Mouse (Mus musculus) liver, embryonic 11.5 days (tissue): ENCODE results near the gene Stk4. TPM values are rescaled to one million over a fixed set of nuclear protein-coding genes. Genes with fewer than 3 reads are reported as not detected.

Experiments
- ATAC-seq: fragments of 200-750 bp; cut with Nextera tagmentation; replicated peaks from 2 replicates; pipeline ENCODE4 v1.8.0; 2017; ENCODE audit warnings: moderate number of reproducible peaks, mild to moderate bottlenecking, moderate TSS enrichment, moderate library complexity; ENCODE audit not compliant: low FRiP score
- DNase-seq: peaks from one replicate; pipeline ENCODE4 v3.0.0-alpha.2; 2017; ENCODE audit warnings: low spot score
- H3K27ac ChIP-seq: fragments of 300-500 bp; sonication (generic); 2 replicates; pipeline ENCODE4 v1.5.1; 2014; ENCODE audit warnings: mild to moderate bottlenecking, low read depth, low read length, control low read depth
- H3K27me3 ChIP-seq: fragments of 300-500 bp; sonication (generic); replicated peaks from 2 replicates; pipeline ENCODE4 v1.6.1; 2014; ENCODE audit warnings: low read length, mixed read lengths; ENCODE audit not compliant: control insufficient read depth, insufficient read depth
- H3K36me3 ChIP-seq: fragments of 300-500 bp; sonication (generic); 2 replicates; pipeline ENCODE4 v1.6.1; 2014; ENCODE audit warnings: mild to moderate bottlenecking, low read length, moderate library complexity, mixed read lengths; ENCODE audit not compliant: control insufficient read depth, insufficient read depth
- H3K4me1 ChIP-seq: fragments of 300-500 bp; sonication (generic); replicated peaks from 2 replicates; pipeline ENCODE4 v1.6.1; 2014; ENCODE audit warnings: low read length, mixed read lengths; ENCODE audit not compliant: control insufficient read depth, insufficient read depth
- H3K4me2 ChIP-seq: fragments of 300-500 bp; sonication (generic); 2 replicates; pipeline ENCODE4 v1.6.1; 2014; ENCODE audit warnings: mild to moderate bottlenecking, control low read depth, moderate library complexity
- H3K4me3 ChIP-seq: fragments of 300-500 bp; sonication (generic); 2 replicates; pipeline ENCODE4 v1.5.1; 2014; ENCODE audit warnings: low read depth, low read length, control low read depth
- H3K9ac ChIP-seq: fragments of 300-500 bp; sonication (generic); 2 replicates; pipeline ENCODE4 v1.6.1; 2014; ENCODE audit warnings: low read depth, low read length, control low read depth
- H3K9me3 ChIP-seq: fragments of 300-500 bp; sonication (generic); 2 replicates; pipeline ENCODE4 v1.6.1; 2016; ENCODE audit warnings: low read length, inconsistent platforms, mixed read lengths; ENCODE audit not compliant: control insufficient read depth
- WGBS: fragments of 180-500 bp; shearing (Covaris S2); extraction: QIAGEN DNeasy Blood & Tissue Kit; methylation state at CpG from one replicate; pipeline ENCODE4 v1.1.7; 2014; 5-methylcytosine and 5-hydroxymethylcytosine counted together
- polyA plus RNA-seq: library from polyadenylated mRNA; unstranded; fragments of >200 nt; fragmentation: Nextera tagmentation; extraction: Ambion mirVana; gene quantifications from 2 replicates; pipeline ENCODE4 v1.2.1, GENCODE M21; 2014

The Stk4 gene
- polyA plus RNA-seq, 1 experiment from 2014 or later: 32.1 TPM

DNA sequence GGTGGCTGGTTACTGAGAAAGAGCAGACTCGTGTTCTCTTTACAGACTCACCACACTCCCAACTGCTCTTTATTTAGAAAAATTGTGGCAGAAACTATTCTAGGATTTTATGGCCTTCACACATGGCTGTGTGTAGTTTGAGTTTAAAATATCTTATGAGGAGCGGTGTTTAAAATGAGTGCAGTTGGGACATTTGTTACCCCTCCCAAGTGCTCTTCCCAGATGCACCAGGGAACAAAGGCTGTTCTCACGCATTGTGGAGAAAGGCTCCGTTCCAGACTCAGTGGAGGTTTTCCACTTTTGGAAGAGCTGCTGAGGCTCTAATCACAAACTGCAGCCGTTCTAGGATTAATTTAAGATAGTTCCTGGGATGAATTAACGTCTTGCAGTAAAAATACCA, 67.6 kb downstream of the Stk4 start:
- no peak for ATAC-seq

GRCm38 (mm10) chr2:164142021-164142420, 71.9 kb downstream of the Stk4 start:
- Histone ChIP-seq H3K27me3 (no peaks in the 10 kb centered on the region), H3K27ac (no peak overlapping the region), H3K4me2 (no peak overlapping the region), H3K4me3 (no peak overlapping the region), H3K4me1 (no peaks in the 10 kb centered on the region), H3K9me3 (no peaks in the 10 kb centered on the region), H3K9ac (no peak overlapping the region), H3K36me3 (0 out of 2 replicates have a peak, but pooled peaks cover 2% of the 10 kb centered on the region)
- WGBS: 76% methylated on average over 10 of the region's 10 CpGs
- DNase-seq (no peak), ATAC-seq (no peak)

More for the DNA sequence above, 67.6 kb downstream of the Stk4 start:
- 0 out of 2 replicates have a peak, but pooled peaks cover 2% of the 10 kb centered on the region for H3K36me3 ChIP-seq
- WGBS: 77% methylated on average over 6 of the region's 6 CpGs
- H3K9ac ChIP-seq: no peak overlapping the region
- H3K27me3 ChIP-seq: no peaks in the 10 kb centered on the region
- no peak for DNase-seq
- H3K9me3 ChIP-seq: no peaks in the 10 kb centered on the region
- H3K4me2 ChIP-seq: no peak overlapping the region
- no peak overlapping the region for H3K27ac ChIP-seq
- H3K4me3 ChIP-seq: no peak overlapping the region
- H3K4me1 ChIP-seq: no peaks in the 10 kb centered on the region

- Histone ChIP-seq H3K9me3 (no peaks in the 10 kb centered on the region), H3K4me3 (no peak overlapping the region), H3K4me1 (no peaks in the 10 kb centered on the region), H3K27me3 (no peaks in the 10 kb centered on the region), H3K4me2 (no peak overlapping the region), H3K27ac (no peak overlapping the region), H3K9ac (no peak overlapping the region), H3K36me3 (peaks cover 2% of the 10 kb centered on the region; the same call in 1 of the 2 replicates)
- no peak for DNase-seq
- ATAC-seq: no peak
- WGBS: 85% methylated on average over 6 of the region's 6 CpGs
Observed at GRCm38 (mm10) chr2:164144025-164144424, 73.9 kb downstream of the Stk4 start.

DNA sequence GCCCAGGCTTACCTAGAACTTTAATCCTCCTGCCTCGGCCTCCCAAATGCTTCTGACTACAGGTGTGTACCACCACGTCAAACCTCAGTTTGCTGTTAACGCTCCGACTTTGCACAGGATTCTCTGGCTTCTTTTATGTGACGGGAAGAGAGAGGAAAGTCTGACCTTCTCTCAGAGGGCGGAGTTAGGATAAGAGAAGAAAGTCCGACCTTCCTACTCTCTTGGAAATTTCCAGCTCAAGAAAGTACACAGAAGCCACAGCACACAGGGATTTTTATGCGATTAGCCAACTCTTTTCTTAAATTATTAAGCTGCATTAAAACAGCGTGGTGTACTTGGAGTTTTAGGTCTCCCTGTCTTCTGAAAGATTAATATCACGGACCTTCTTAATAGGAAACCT, 74.4 kb downstream of the Stk4 start:
- WGBS: 86% methylated on average over 10 of the region's 10 CpGs
- Histone ChIP-seq H3K4me3 (no peak overlapping the region), H3K27me3 (no peaks in the 10 kb centered on the region), H3K27ac (no peak overlapping the region), H3K9me3 (no peaks in the 10 kb centered on the region), H3K4me1 (no peaks in the 10 kb centered on the region), H3K4me2 (no peak overlapping the region), H3K36me3 (peaks cover 2% of the 10 kb centered on the region; the same call in 1 of the 2 replicates), H3K9ac (no peak overlapping the region)
- no peak for DNase-seq
- ATAC-seq: no peak

DNA sequence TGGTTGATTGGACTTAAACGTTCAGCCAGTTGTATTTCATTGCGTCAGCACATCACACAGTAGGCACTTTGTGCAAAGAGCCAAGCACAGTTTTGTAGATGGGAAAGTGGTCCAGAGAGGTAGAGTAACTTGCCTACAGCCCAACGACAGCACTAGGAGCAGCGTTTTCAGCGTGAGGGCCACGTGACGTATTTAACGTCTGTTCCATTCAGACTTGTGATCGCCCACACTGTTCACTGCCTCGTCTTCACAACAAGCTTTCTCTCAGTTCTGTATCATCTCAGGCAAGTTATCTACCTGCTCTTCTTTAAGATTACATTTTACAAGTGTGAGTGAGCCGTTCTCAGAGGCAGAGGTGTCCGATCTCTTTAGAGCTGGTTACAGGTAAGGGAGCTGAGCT, 76.4 kb downstream of the Stk4 start:
- Histone ChIP-seq H3K36me3 (no peaks in the 10 kb centered on the region; the same call in 1 of the 2 replicates), H3K4me3 (no peak overlapping the region), H3K4me2 (no peak overlapping the region), H3K27ac (no peak overlapping the region), H3K9ac (no peak overlapping the region), H3K4me1 (no peaks in the 10 kb centered on the region), H3K9me3 (no peaks in the 10 kb centered on the region), H3K27me3 (no peaks in the 10 kb centered on the region)
- DNase-seq: no peak
- 93% methylated on average over 12 of the region's 12 CpGs for WGBS
- ATAC-seq: no peak

GRCm38 (mm10) chr2:164150086-164150760, 80.1 kb downstream of the Stk4 start:
- DNase-seq: no peak
- Histone ChIP-seq H3K36me3 (peaks cover 16% of the 10 kb centered on the region; the same call in 1 of the 2 replicates), H3K27me3 (no peaks in the 10 kb centered on the region), H3K4me3 (no peak overlapping the region), H3K27ac (no peak overlapping the region), H3K9ac (no peak overlapping the region), H3K4me2 (no peak overlapping the region), H3K4me1 (no peaks in the 10 kb centered on the region), H3K9me3 (no peaks in the 10 kb centered on the region)
- ATAC-seq: no peak
- WGBS: 66% methylated on average over 14 of the region's 14 CpGs

DNA sequence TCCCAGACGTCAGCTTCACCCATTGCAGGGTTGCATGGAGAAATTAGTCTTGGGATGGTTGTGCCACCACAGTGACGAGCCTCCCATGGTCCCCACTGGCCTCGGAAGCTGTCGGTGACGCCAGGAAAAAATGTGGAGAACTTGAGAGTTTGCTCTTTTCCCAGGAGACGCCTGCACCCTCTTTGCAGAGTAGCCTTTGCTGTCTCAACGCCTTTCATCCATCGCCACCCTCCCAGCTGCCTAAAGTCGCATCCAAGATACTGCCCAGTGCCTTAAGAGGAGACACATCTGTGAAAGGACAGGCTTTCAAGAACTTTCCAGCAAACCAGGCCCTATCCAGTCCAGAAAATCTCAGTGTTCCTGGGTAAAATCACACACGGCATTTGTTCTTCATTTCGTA, 82.2 kb downstream of the Stk4 start:
- ATAC-seq (no peak), DNase-seq (no peak)
- Histone ChIP-seq H3K4me3 (no peak overlapping the region), H3K36me3 (peaks cover 16% of the 10 kb centered on the region; the same call in 1 of the 2 replicates), H3K27ac (no peak overlapping the region), H3K27me3 (no peaks in the 10 kb centered on the region), H3K4me2 (no peak overlapping the region), H3K9ac (no peak overlapping the region), H3K4me1 (no peaks in the 10 kb centered on the region), H3K9me3 (no peaks in the 10 kb centered on the region)
- WGBS: 91% methylated on average over 11 of the region's 11 CpGs

- Histone ChIP-seq H3K27me3 (no peaks in the 10 kb centered on the region), H3K4me1 (no peaks in the 10 kb centered on the region), H3K4me2 (no peak overlapping the region), H3K9me3 (no peaks in the 10 kb centered on the region), H3K9ac (no peak overlapping the region), H3K36me3 (peaks cover 16% of the 10 kb centered on the region; the same call in 1 of the 2 replicates), H3K4me3 (no peak overlapping the region), H3K27ac (no peak overlapping the region)
- WGBS: 92% methylated on average over 10 of the region's 10 CpGs
- DNase-seq (no peak), ATAC-seq (no peak)
Observed at GRCm38 (mm10) chr2:164154007-164154406, 83.9 kb downstream of the Stk4 start.

- no peak for ATAC-seq
- H3K27ac ChIP-seq: no peak overlapping the region
- peaks cover 16% of the 10 kb centered on the region; the same call in 1 of the 2 replicates for H3K36me3 ChIP-seq
- no peak overlapping the region for H3K9ac ChIP-seq
- H3K9me3 ChIP-seq: no peaks in the 10 kb centered on the region
- WGBS: 89% methylated on average over 7 of the region's 7 CpGs
- H3K27me3 ChIP-seq: no peaks in the 10 kb centered on the region
- no peak overlapping the region for H3K4me3 ChIP-seq
- H3K4me1 ChIP-seq: no peaks in the 10 kb centered on the region
- no peak for DNase-seq
- H3K4me2 ChIP-seq: no peak overlapping the region
Observed at GRCm38 (mm10) chr2:164156158-164156557, 86.0 kb downstream of the Stk4 start.
